Mouse (Mus musculus) forebrain, postnatal 0 days (tissue): ENCODE data around the gene 5730522E02Rik. TPM values are rescaled to one million over a fixed set of nuclear protein-coding genes. Genes with fewer than 3 reads are reported as not detected.

Source experiments
- ATAC-seq: fragments of 200-750 bp; cut with Nextera tagmentation; 2 replicates; pipeline ENCODE4 v1.8.0; 2017; ENCODE audit warnings: mild to moderate bottlenecking, moderate library complexity
- DNase-seq: peaks from one replicate; pipeline ENCODE4 v3.0.0-alpha.2; 2015
- H3K27ac ChIP-seq: fragments of 300-500 bp; sonication (generic); 2 replicates; pipeline ENCODE4 v1.5.1; 2014; ENCODE audit warnings: low read depth, mild to moderate bottlenecking, antibody characterized with exemption, low read length, moderate library complexity, mixed read lengths
- H3K27me3 ChIP-seq: fragments of 300-500 bp; sonication (generic); 2 replicates; pipeline ENCODE4 v1.6.1; 2014; ENCODE audit warnings: mild to moderate bottlenecking, low read length, mixed read lengths; ENCODE audit not compliant: insufficient read depth
- H3K36me3 ChIP-seq: fragments of 300-500 bp; sonication (generic); 2 replicates; pipeline ENCODE4 v1.6.1; 2014; ENCODE audit warnings: mild to moderate bottlenecking, moderate library complexity; ENCODE audit not compliant: insufficient read depth
- H3K4me1 ChIP-seq: fragments of 300-500 bp; sonication (generic); 2 replicates; pipeline ENCODE4 v1.6.1; 2014; ENCODE audit warnings: antibody characterized with exemption; ENCODE audit not compliant: insufficient read depth
- H3K4me2 ChIP-seq: fragments of 300-500 bp; sonication (generic); 2 replicates; pipeline ENCODE4 v1.6.1; 2014; ENCODE audit warnings: low read depth, mild to moderate bottlenecking, moderate library complexity
- H3K4me3 ChIP-seq: fragments of 300-500 bp; sonication (generic); 2 replicates; pipeline ENCODE4 v1.5.1; 2014; ENCODE audit warnings: low read depth, low read length, mixed read lengths
- H3K9ac ChIP-seq: fragments of 300-500 bp; sonication (generic); 2 replicates; pipeline ENCODE4 v1.6.1; 2014; ENCODE audit warnings: mild to moderate bottlenecking
- H3K9me3 ChIP-seq: fragments of 300-500 bp; sonication (generic); 2 replicates; pipeline ENCODE4 v1.6.1; 2016; ENCODE audit warnings: low read length
- CTCF ChIP-seq: sonication (generic); IDR thresholded peaks from 2 replicates; pipeline ENCODE4 v1.5.1; 2016; ENCODE audit warnings: antibody characterized with exemption, control low read depth, low read depth
- WGBS: fragments of 180-500 bp; shearing (Covaris S2); extraction: QIAGEN DNeasy Blood & Tissue Kit; methylation state at CpG from one replicate; pipeline ENCODE4 v1.1.7; 2014; 5-methylcytosine and 5-hydroxymethylcytosine counted together
- polyA plus RNA-seq: library from polyadenylated mRNA; unstranded; fragments of >200 nt; fragmentation: Nextera tagmentation; extraction: Ambion mirVana; gene quantifications from 2 replicates; pipeline ENCODE4 v1.2.1, GENCODE M21; 2015
- total RNA-seq: library from RNA; depleted of rRNA; stranded (reverse); fragments of >200 nt; gene quantifications from 2 replicates; pipeline ENCODE4 v1.2.3, GENCODE M21; 2014

Gene 5730522E02Rik
- total and polyA plus RNA-seq, 2 experiments from 2014 or later, result 10.4 to 16.7 TPM

DNA sequence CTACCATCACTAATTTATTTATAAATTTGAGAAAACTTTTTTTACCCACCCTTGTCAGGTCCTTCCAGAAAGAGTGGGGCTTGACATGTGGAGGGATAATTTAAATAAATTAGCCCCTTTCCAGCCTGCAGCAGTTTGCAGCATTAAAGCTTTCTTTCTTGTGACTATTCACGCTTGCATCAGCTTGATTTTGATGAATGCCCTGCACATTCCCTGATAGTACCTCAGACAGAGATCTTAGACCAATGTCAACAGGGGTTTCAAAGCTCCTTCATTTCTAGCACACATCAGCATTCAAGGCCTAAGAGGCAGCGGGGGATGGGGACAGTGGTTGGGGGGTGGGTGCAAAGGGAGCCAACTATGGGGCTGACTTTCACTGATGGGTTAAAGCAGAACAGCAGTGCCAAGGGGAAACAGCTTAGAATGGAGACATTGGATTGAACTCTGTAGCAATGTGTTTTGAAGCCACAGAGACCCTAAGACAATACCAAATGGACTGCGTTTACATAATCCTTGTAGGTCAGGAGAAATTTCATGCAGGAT is 545.9 kb downstream of the 5730522E02Rik start:
- Histone ChIP-seq H3K4me3 (no peak overlapping the region), H3K27ac (no peak overlapping the region), H3K9me3 (no peaks in the 10 kb centered on the region), H3K9ac (no peak overlapping the region), H3K4me1 (no peaks in the 10 kb centered on the region), H3K27me3 (no peaks in the 10 kb centered on the region), H3K36me3 (no peaks in the 10 kb centered on the region), H3K4me2 (no peak overlapping the region)
- TF ChIP-seq CTCF, result no peak
- DNase-seq (no peak), ATAC-seq (no peak)
- 47% methylated on average over 3 of the region's 3 CpGs for WGBS

DNA sequence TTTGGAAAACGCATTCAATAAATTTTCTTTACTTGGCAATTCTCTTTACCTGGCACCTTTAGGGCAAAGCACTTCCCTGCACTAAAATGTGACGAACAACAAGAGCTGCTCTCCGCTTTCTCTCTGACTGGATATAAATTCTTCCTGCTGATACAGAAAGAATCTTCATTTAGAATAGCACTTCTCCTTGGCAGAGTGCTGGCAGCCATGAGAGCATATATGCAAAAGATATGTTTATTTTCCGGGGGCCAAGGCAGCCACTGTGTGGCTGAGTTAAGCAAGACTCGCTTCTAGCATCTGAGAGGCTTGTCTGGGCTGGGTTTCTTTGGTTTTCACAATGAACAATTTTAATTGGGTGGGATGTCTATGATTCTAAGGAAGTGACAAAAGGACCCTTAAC is 564.3 kb downstream of the 5730522E02Rik start:
- 0 out of 2 replicates have a peak overlapping the region, but pooled peaks have one; percentile 9 for H3K4me2 ChIP-seq
- no peak overlapping the region for H3K4me3 ChIP-seq
- H3K27me3 ChIP-seq, result no peaks in the 10 kb centered on the region
- no peak overlapping the region for H3K9ac ChIP-seq
- ATAC-seq (peak; percentile 74), DNase-seq (peak; percentile 65)
- 44% methylated on average over 5 of the region's 5 CpGs for WGBS
- H3K4me1 ChIP-seq, result peaks cover 11% of the 10 kb centered on the region; the same call in 1 of the 2 replicates
- H3K27ac ChIP-seq, result peak overlapping the region; percentile 54
- TF ChIP-seq CTCF, result no peak
- no peaks in the 10 kb centered on the region for H3K9me3 ChIP-seq
- no peaks in the 10 kb centered on the region for H3K36me3 ChIP-seq

- peak overlapping the region; percentile 18 for H3K4me3 ChIP-seq
- peaks cover 11% of the 10 kb centered on the region; the same call in 1 of the 2 replicates for H3K4me1 ChIP-seq
- ATAC-seq, result peak; percentile 29; the same call in 1 of the 2 replicates
- H3K4me2 ChIP-seq, result peak overlapping the region; percentile 49
- H3K27me3 ChIP-seq, result no peaks in the 10 kb centered on the region
- H3K27ac ChIP-seq, result no peak overlapping the region; the same call in 1 of the 2 replicates
- DNase-seq, result peak; percentile 72
- WGBS, result 18% methylated on average over 22 of the region's 22 CpGs
- no peak for TF ChIP-seq CTCF
- no peaks in the 10 kb centered on the region for H3K36me3 ChIP-seq
- H3K9me3 ChIP-seq, result no peaks in the 10 kb centered on the region
- H3K9ac ChIP-seq, result peak overlapping the region; percentile 45
Observed at GRCm38 (mm10) chr11:25644767-25645622, 565.6 kb downstream of the 5730522E02Rik start.

- 11% methylated on average over 2 of the region's 2 CpGs for WGBS
- DNase-seq, result no peak
- H3K4me3 ChIP-seq, result no peak overlapping the region
- no peaks in the 10 kb centered on the region for H3K27me3 ChIP-seq
- no peak for TF ChIP-seq CTCF
- no peak for ATAC-seq
- no peak overlapping the region for H3K27ac ChIP-seq
- no peaks in the 10 kb centered on the region for H3K36me3 ChIP-seq
- no peak overlapping the region for H3K4me2 ChIP-seq
- H3K9me3 ChIP-seq, result no peaks in the 10 kb centered on the region
- H3K4me1 ChIP-seq, result no peaks in the 10 kb centered on the region
- H3K9ac ChIP-seq, result no peak overlapping the region
Observed at GRCm38 (mm10) chr11:25606886-25607285, 603.7 kb downstream of the 5730522E02Rik start.

DNA sequence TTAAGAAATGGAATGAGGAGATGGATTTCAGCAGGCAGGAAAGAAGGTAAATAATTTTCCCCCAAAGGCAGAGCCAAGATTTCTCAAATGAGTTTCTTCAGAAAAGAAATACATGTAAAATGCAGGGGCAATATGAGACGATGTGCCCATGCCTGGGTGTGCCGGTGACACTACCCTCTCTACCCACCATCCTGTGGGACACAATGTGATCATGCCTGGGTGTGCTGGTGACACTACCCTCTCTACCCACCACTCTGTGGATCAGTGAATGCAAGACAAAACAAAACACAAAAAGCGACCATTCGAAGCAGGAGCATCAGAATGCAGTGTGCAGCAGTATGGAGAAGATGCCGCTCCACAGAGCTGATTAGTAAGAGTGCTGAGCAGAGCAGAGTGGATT is 610.5 kb downstream of the 5730522E02Rik start:
- H3K4me3 ChIP-seq, result no peak overlapping the region
- no peaks in the 10 kb centered on the region for H3K27me3 ChIP-seq
- H3K36me3 ChIP-seq, result no peaks in the 10 kb centered on the region
- no peak for DNase-seq
- H3K4me2 ChIP-seq, result no peak overlapping the region
- no peak overlapping the region for H3K27ac ChIP-seq
- 65% methylated on average over 5 of the region's 5 CpGs for WGBS
- H3K4me1 ChIP-seq, result no peaks in the 10 kb centered on the region
- TF ChIP-seq CTCF, result no peak
- H3K9me3 ChIP-seq, result no peaks in the 10 kb centered on the region
- ATAC-seq, result no peak
- no peak overlapping the region for H3K9ac ChIP-seq

DNA sequence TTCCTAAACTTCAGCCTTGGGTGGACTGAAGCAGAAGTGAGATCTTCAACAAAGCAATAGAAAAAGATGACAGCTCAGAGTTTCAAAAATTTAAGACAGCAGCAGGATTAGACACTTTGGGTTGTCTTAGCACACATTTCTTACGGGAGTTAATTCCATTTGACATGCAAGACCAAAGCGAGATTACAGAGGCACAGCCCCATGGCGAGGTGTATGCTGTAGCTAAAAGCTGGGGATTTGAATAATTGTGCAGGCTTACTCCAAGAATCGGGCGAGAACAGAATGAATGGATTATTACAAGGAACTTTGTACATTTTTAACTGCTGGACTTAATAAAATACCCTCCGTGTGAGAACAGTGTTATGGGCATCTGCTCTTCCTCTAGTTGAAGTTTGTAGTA is 615.3 kb downstream of the 5730522E02Rik start:
- Histone ChIP-seq H3K27me3 (no peaks in the 10 kb centered on the region), H3K4me3 (no peak overlapping the region), H3K9me3 (no peaks in the 10 kb centered on the region), H3K4me1 (no peaks in the 10 kb centered on the region), H3K36me3 (no peaks in the 10 kb centered on the region), H3K9ac (no peak overlapping the region), H3K4me2 (no peak overlapping the region), H3K27ac (no peak overlapping the region)
- DNase-seq (no peak), ATAC-seq (no peak)
- no peak for TF ChIP-seq CTCF
- 37% methylated on average over 6 of the region's 6 CpGs for WGBS

- Histone ChIP-seq H3K9ac (no peak overlapping the region), H3K4me3 (no peak overlapping the region), H3K4me2 (no peak overlapping the region), H3K27me3 (no peaks in the 10 kb centered on the region), H3K27ac (no peak overlapping the region), H3K4me1 (no peaks in the 10 kb centered on the region), H3K36me3 (no peaks in the 10 kb centered on the region), H3K9me3 (no peaks in the 10 kb centered on the region)
- no peak for DNase-seq
- 62% methylated on average over 3 of the region's 3 CpGs for WGBS
- TF ChIP-seq CTCF, result no peak
- ATAC-seq, result no peak
Observed at GRCm38 (mm10) chr11:25594780-25595179, 615.8 kb downstream of the 5730522E02Rik start.
